Mouse (Mus musculus) kidney, postnatal 10 days (tissue): Measurements from ENCODE around the gene Ube2s.

Experiments used
- DNase-seq: peaks from one replicate; pipeline ENCODE4 v3.0.0; 2021; ENCODE audit warnings: mixed read lengths

The Ube2s gene

GRCm38 (mm10) chr7:4776861-4777830 lies 35.2 kb downstream of the Ube2s start:
- peak; percentile 89 for DNase-seq

- no peak for DNase-seq
Observed at GRCm38 (mm10) chr7:4776131-4776530, 36.3 kb downstream of the Ube2s start.

GRCm38 (mm10) chr7:4771202-4771601 lies 41.2 kb downstream of the Ube2s start, which contains the start of gene Fam71e2:
Gene Fam71e2, minus strand, starts transcription at chr7:4771302.
- no peak for DNase-seq

GRCm38 (mm10) chr7:4764946-4765710 lies 47.3 kb downstream of the Ube2s start:
- DNase-seq: no peak

GRCm38 (mm10) chr7:4759670-4760069 lies 52.7 kb downstream of the Ube2s start:
- no peak for DNase-seq

- peak; percentile 95 for DNase-seq
Observed at GRCm38 (mm10) chr7:4752821-4753570, 59.4 kb downstream of the Ube2s start, which contains the start of gene Cox6b2. Gene Cox6b2, minus strand, starts transcription at chr7:4753094.

GRCm38 (mm10) chr7:4751971-4752820 lies 60.2 kb downstream of the Ube2s start:
- peak; percentile 79 for DNase-seq

GRCm38 (mm10) chr7:4749169-4749568 lies 63.2 kb downstream of the Ube2s start:
- no peak for DNase-seq

GRCm38 (mm10) chr7:4748321-4748720 lies 64.1 kb downstream of the Ube2s start:
- DNase-seq: no peak

GRCm38 (mm10) chr7:4747156-4747899 lies 65.1 kb downstream of the Ube2s start:
- DNase-seq: peak; percentile 10

GRCm38 (mm10) chr7:4746326-4746980 lies 65.9 kb downstream of the Ube2s start:
- peak; percentile 13 for DNase-seq

- no peak for DNase-seq
Observed at GRCm38 (mm10) chr7:4744886-4745285, 67.5 kb downstream of the Ube2s start.
